Mouse (Mus musculus) heart, adult 2 months (tissue): Measurements from ENCODE around the gene Smtn. TPM values are rescaled to one million over a fixed set of nuclear protein-coding genes. Genes with fewer than 3 reads are reported as not detected.

Experiments used
- DNase-seq, 2 experiments: peaks; one replicate each; pipeline ENCODE4 v3.0.0; 2021
- H3K27ac ChIP-seq: fragments of 200-600 bp; 2 replicates; pipeline ENCODE4 v1.8.1; 2022
- H3K27me3 ChIP-seq: fragments of 200-500 bp; 2 replicates; pipeline ENCODE4 v1.6.1; 2012; ENCODE audit warnings: mild to moderate bottlenecking, low read length, inconsistent platforms, mixed read lengths; ENCODE audit not compliant: control insufficient read depth, insufficient read depth
- H3K36me3 ChIP-seq: fragments of 200-500 bp; 2 replicates; pipeline ENCODE4 v1.6.1; 2012; ENCODE audit warnings: low read length, inconsistent platforms; ENCODE audit not compliant: control insufficient read depth, insufficient read depth
- H3K4me1 ChIP-seq: fragments of 200-500 bp; 2 replicates; pipeline ENCODE4 v1.6.1; 2011; ENCODE audit warnings: low read length; ENCODE audit not compliant: control insufficient read depth, insufficient read depth
- H3K4me3 ChIP-seq: fragments of 200-600 bp; 2 replicates; pipeline ENCODE4 v1.8.1; 2022
- H3K79me2 ChIP-seq: fragments of 200-500 bp; replicated peaks from 2 replicates; pipeline ENCODE4 v1.6.1; 2012; ENCODE audit warnings: mild to moderate bottlenecking, inconsistent platforms, low read length, moderate library complexity, mixed read lengths; ENCODE audit not compliant: control insufficient read depth, insufficient read depth
- H3K9ac ChIP-seq: fragments of 200-500 bp; 2 replicates; pipeline ENCODE4 v1.6.1; 2012; ENCODE audit warnings: low read depth, mild to moderate bottlenecking, control low read depth, inconsistent platforms, low read length, mixed read lengths
- CTCF ChIP-seq: fragments of 200-600 bp; IDR thresholded peaks from 2 replicates; pipeline ENCODE4 v1.8.1; 2022; ENCODE audit warnings: antibody characterized with exemption, mild to moderate bottlenecking, moderate library complexity
- EP300 ChIP-seq: fragments of 200-500 bp; IDR thresholded peaks from 2 replicates; pipeline ENCODE4 v1.6.1; 2011; ENCODE audit warnings: low read depth, low read length, control low read depth; ENCODE audit not compliant: insufficient read depth
- POLR2A ChIP-seq: fragments of 200-500 bp; IDR thresholded peaks from 2 replicates; pipeline ENCODE4 v1.6.1; 2011; ENCODE audit warnings: mild to moderate bottlenecking, low read depth, low read length, control low read depth; ENCODE audit not compliant: insufficient read depth
- WGBS: fragments of 180-500 bp; shearing (Covaris S2); methylation state at CpG from one replicate; pipeline ENCODE4 v1.1.7; 2018; 5-methylcytosine and 5-hydroxymethylcytosine counted together
- intact Hi-C: fragments of 180-260 bp; cut with DNase I; formaldehyde crosslinking; loops from one replicate; pipeline ENCODE4 v1.15.1; 2025
- polyA plus RNA-seq: library from polyadenylated mRNA; depleted of rRNA; stranded (reverse); fragments of >200 nt; gene quantifications from 2 replicates; pipeline ENCODE4 v1.2.3, GENCODE M21; 2012
- total RNA-seq, 2 experiments: library from RNA; stranded (reverse); gene quantifications; 2 replicates each; pipeline ENCODE4 v1.2.3; 2021

Smtn gene
- total and polyA plus RNA-seq, 3 experiments, result 137 to 167 (median 154) TPM

GRCm38 (mm10) chr11:3536082-3536481 lies 4.3 kb downstream of the Smtn start:
- no peak for DNase-seq
- Histone ChIP-seq H3K79me2 (no peaks in the 10 kb centered on the region), H3K9ac (peak overlapping the region; percentile 78), H3K4me3 (peak overlapping the region; percentile 81), H3K36me3 (peaks cover 3% of the 10 kb centered on the region; the same call in 1 of the 2 replicates), H3K27ac (peak overlapping the region; percentile 93), H3K4me1 (peaks cover 9% of the 10 kb centered on the region), H3K27me3 (no peaks in the 10 kb centered on the region)
- no peak for TF ChIP-seq EP300
- TF ChIP-seq CTCF, result no peak
- TF ChIP-seq POLR2A, result no peak
- WGBS, result 12% methylated on average over 5 of the region's 5 CpGs
- intact Hi-C loops, result loop anchor here (5.0 to 10.0 kb wide), 3 partner anchors 111 to 379 kb away; partner anchors contain the start of genes Morc2a and Slc35e4

- Histone ChIP-seq H3K4me3 (peak overlapping the region; percentile 81), H3K36me3 (peaks cover 3% of the 10 kb centered on the region; the same call in 1 of the 2 replicates), H3K27ac (peak overlapping the region; percentile 93), H3K4me1 (peaks cover 9% of the 10 kb centered on the region), H3K9ac (peak overlapping the region; percentile 78), H3K27me3 (no peaks in the 10 kb centered on the region), H3K79me2 (no peaks in the 10 kb centered on the region)
- intact Hi-C loops, result loop anchor here (1.0 to 10.0 kb wide), 5 partner anchors 38 to 379 kb away; partner anchors contain the start of genes Morc2a and Slc35e4
- WGBS, result under 1% methylated on average over 36 of the region's 36 CpGs
- peak; percentile 96 to 97 for DNase-seq
- TF ChIP-seq POLR2A (peak; percentile 72), CTCF (peak; percentile 97; the same call in 1 of the 2 replicates), EP300 (peak; percentile 76)
These were observed 4.9 kb downstream of the Smtn start for GRCm38 (mm10) chr11:3535406-3535986.

- H3K4me1 ChIP-seq, result peaks cover 9% of the 10 kb centered on the region
- peak overlapping the region; percentile 81; the same call in 1 of the 2 replicates for H3K4me3 ChIP-seq
- peak overlapping the region; percentile 1 for H3K9ac ChIP-seq
- intact Hi-C loops, result loop anchor here (1.0 to 10.0 kb wide), 5 partner anchors 38 to 380 kb away; partner anchors contain the start of genes Morc2a and Slc35e4
- no peaks in the 10 kb centered on the region for H3K79me2 ChIP-seq
- 9% methylated on average over 8 of the region's 8 CpGs for WGBS
- DNase-seq, result no peak
- peaks cover 3% of the 10 kb centered on the region; the same call in 1 of the 2 replicates for H3K36me3 ChIP-seq
- peak overlapping the region; percentile 93 for H3K27ac ChIP-seq
- no peak for TF ChIP-seq POLR2A
- TF ChIP-seq EP300, result 0 out of 2 replicates have a peak, but pooled peaks have one; percentile 4
- no peaks in the 10 kb centered on the region for H3K27me3 ChIP-seq
These were observed 5.5 kb downstream of the Smtn start for GRCm38 (mm10) chr11:3534956-3535355.

GRCm38 (mm10) chr11:3533406-3533932 lies 6.9 kb downstream of the Smtn start:
- H3K36me3 ChIP-seq, result peaks cover 3% of the 10 kb centered on the region; the same call in 1 of the 2 replicates
- 0 out of 2 replicates have a peak, but pooled peaks have one; percentile 9 for TF ChIP-seq POLR2A
- no peak for TF ChIP-seq CTCF
- no peak overlapping the region for H3K4me3 ChIP-seq
- DNase-seq, result peak in 1 of 2 experiments; percentile 22
- H3K27ac ChIP-seq, result peak overlapping the region; percentile 93; the same call in 1 of the 2 replicates
- H3K27me3 ChIP-seq, result no peaks in the 10 kb centered on the region
- intact Hi-C loops, result loop anchor here (10.0 kb wide), 1 partner anchor 381 kb away; the partner anchor contains the start of gene Slc35e4
- H3K4me1 ChIP-seq, result peaks cover 9% of the 10 kb centered on the region
- H3K79me2 ChIP-seq, result no peaks in the 10 kb centered on the region
- no peak overlapping the region for H3K9ac ChIP-seq
- 83% methylated on average over 17 of the region's 17 CpGs for WGBS

- Histone ChIP-seq H3K36me3 (peaks cover 3% of the 10 kb centered on the region; the same call in 1 of the 2 replicates), H3K4me1 (peaks cover 9% of the 10 kb centered on the region), H3K27me3 (no peaks in the 10 kb centered on the region), H3K4me3 (no peak overlapping the region), H3K79me2 (no peaks in the 10 kb centered on the region), H3K9ac (no peak overlapping the region), H3K27ac (no peak overlapping the region)
- WGBS, result 84% methylated on average over 16 of the region's 16 CpGs
- no peak for TF ChIP-seq EP300
- TF ChIP-seq POLR2A, result no peak
- no peak for TF ChIP-seq CTCF
- intact Hi-C loops, result loop anchor here (10.0 kb wide), 1 partner anchor 382 kb away; the partner anchor contains the start of gene Slc35e4
- peak in 1 of 2 experiments; percentile 21 for DNase-seq
These were observed 8.1 kb downstream of the Smtn start for GRCm38 (mm10) chr11:3532101-3532931.
